Mouse (Mus musculus): Measurements from ENCODE around the gene Susd6. TPM values are rescaled to one million over a fixed set of nuclear protein-coding genes. Genes with fewer than 3 reads are reported as not detected.
A peak's percentile ranks its signal among the peaks of the same experiment; 100 is the strongest.

Susd6 gene
- polyA plus RNA-seq (2015; fragmentation: Nextera tagmentation; extraction: Ambion mirVana) = 17.1 and 19.5 TPM in 2 replicates

DNA sequence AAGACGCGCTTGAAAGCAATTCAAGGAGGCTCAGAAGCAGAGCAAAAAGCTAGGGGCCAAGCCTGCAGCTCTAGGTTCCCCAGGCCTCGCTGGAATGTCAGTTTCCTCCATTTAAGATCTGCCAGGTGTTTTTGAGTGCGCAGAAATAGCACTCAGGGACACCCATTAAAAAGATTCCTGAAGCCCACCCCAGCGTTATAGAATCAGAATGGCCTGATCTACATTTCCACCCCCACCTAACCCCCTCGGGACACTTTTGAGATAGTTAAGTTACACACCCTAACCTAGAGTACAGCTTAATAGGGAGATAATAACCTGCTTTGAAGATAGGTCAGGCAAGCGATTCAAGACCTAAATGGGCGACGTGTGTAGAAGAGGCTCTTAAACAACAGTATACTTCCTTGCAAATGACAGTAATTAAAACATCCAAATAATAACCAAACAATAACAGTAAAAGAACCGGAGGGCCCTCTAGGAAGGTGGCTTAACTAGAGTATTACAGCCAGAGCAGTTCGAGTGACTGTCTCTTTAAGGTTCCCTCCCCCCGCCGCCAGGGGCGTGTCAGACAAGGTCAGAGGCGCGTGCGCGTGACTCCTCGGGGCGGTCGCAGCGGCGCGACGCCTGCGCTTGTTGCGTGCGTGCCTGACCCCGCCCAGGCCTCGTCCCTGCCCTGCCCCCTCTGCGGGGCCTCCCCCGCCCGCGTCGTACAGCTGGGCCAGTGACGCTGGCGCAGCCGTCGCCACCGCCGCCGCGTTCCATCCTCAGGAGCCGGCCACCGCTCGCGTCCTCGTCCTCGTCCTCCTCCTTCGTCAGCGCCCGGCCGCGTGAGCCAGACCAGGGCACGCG is at the start of gene Susd6:
TSS of gene Susd6 (plus strand) at position 662 of the 846 bp plus-strand sequence.
- Histone ChIP-seq H3K36me3 (ENCODE audit: insufficient read depth, low read length) (no peaks in the 10 kb centered on the region), H3K4me3 (ENCODE audit: low read length) (peak within 1 kb of the TSS; percentile 95), H3K9ac (replicated peaks; ENCODE audit: low read length) (peak within 1 kb of the TSS; percentile 91), H3K4me2 (replicated peaks; ENCODE audit: low read depth, low read length) (peak within 1 kb of the TSS; percentile 63), H3K9me3 (ENCODE audit: low read length) (no peaks in the 10 kb centered on the region), H3K27ac (ENCODE audit: low read length) (peak within 1 kb of the TSS; percentile 92), H3K4me1 (ENCODE audit: insufficient read depth, low read length) (peaks cover 19% of the 10 kb centered on the region), H3K27me3 (ENCODE audit: insufficient read depth, low read length) (no peaks in the 10 kb centered on the region)
- ATAC-seq (ENCODE audit: low FRiP score, low TSS enrichment) = peak; percentile 97
- WGBS = 3% methylated on average over 49 of the region's 56 CpGs

- no peak for ATAC-seq (ENCODE audit: low FRiP score, low TSS enrichment)
- no peaks in the 10 kb centered on the region for H3K9me3 ChIP-seq (ENCODE audit: low read length)
These were observed 45.7 kb upstream of the Susd6 start for GRCm38 (mm10) chr12:80744614-80745013.

DNA sequence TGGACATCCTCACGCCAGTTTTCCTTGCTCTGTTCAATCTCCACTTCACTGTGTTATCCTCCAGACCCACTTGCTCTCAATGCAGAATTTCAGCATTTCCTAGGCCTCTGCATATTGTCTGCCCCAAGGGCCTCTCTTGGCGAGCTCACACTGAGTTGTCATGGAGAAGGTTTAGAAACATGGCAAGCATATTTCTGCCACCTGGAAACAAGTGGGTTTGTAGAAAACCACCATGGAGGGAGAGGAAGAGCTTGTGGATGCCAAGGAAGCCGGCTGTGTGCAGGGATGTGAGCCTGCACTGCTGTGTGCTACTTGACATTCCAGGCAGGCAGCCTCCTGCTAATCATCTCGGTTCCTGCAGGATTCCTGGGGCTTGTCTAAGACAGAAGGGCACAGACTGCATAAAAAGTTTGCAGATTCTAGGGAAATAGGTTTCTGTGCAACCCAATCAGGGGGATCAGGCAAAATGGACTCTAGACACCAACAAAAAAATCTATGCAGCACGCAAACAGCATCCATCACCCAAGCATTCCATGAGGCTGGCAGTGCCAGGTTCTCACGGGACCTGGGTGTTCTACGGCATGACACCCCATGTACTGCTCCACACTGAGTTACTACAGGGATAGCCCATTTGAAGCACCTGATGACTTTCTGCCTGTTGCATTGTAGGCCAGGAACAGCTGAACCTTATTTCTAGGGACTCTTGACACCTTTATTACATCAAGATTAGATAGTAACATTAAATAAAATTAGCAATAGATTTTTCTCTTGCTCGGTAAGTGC is 44.1 kb upstream of the Susd6 start:
- H3K27ac ChIP-seq (ENCODE audit: low read length) = no peak overlapping the region
- WGBS = 61% methylated on average over 8 of the region's 8 CpGs
- no peaks in the 10 kb centered on the region for H3K36me3 ChIP-seq (ENCODE audit: insufficient read depth, low read length)
- H3K9ac ChIP-seq (replicated peaks; ENCODE audit: low read length) = no peak overlapping the region
- H3K9me3 ChIP-seq (ENCODE audit: low read length) = no peaks in the 10 kb centered on the region
- no peak overlapping the region for H3K4me3 ChIP-seq (ENCODE audit: low read length)
- no peaks in the 10 kb centered on the region for H3K4me1 ChIP-seq (ENCODE audit: insufficient read depth, low read length)
- ATAC-seq (ENCODE audit: low FRiP score, low TSS enrichment) = no peak
- no peak overlapping the region for H3K4me2 ChIP-seq (replicated peaks; ENCODE audit: low read depth, low read length)
- H3K27me3 ChIP-seq (ENCODE audit: insufficient read depth, low read length) = peaks cover 6% of the 10 kb centered on the region; the same call in 1 of the 2 replicates

More at GRCm38 (mm10) chr12:80744614-80745013, 45.7 kb upstream of the Susd6 start:
- H3K9ac ChIP-seq (replicated peaks; ENCODE audit: low read length) = no peak overlapping the region
- no peaks in the 10 kb centered on the region for H3K4me1 ChIP-seq (ENCODE audit: insufficient read depth, low read length)
- no peak overlapping the region for H3K4me2 ChIP-seq (replicated peaks; ENCODE audit: low read depth, low read length)
- H3K27me3 ChIP-seq (ENCODE audit: insufficient read depth, low read length) = peaks cover 6% of the 10 kb centered on the region; the same call in 1 of the 2 replicates
- no peak overlapping the region for H3K27ac ChIP-seq (ENCODE audit: low read length)
- H3K4me3 ChIP-seq (ENCODE audit: low read length) = no peak overlapping the region
- no peaks in the 10 kb centered on the region for H3K36me3 ChIP-seq (ENCODE audit: insufficient read depth, low read length)
- WGBS = 89% methylated on average over 1 of the region's 1 CpGs

DNA sequence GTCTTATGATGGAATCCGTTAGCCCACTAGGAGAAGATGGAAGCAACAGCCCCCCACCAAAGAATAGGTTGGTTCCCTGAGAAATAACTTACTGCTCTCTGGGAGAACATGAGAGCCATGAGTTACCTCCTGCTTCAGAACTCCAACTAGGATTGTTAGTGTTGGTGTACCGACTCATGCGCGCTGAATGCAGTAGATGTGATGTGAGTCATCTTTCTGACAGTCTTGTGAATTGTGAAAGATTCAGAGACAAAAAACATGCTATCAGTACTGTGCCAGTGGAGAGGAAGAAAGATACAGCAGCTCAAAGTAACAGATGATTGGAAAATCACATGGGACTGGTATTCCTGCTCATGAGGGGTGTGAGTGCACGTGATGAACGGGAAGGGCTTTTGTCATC is 38.8 kb upstream of the Susd6 start:
- peaks cover 11% of the 10 kb centered on the region for H3K27me3 ChIP-seq (ENCODE audit: insufficient read depth, low read length)
- no peak overlapping the region for H3K4me2 ChIP-seq (replicated peaks; ENCODE audit: low read depth, low read length)
- H3K9ac ChIP-seq (replicated peaks; ENCODE audit: low read length) = no peak overlapping the region
- no peaks in the 10 kb centered on the region for H3K4me1 ChIP-seq (ENCODE audit: insufficient read depth, low read length)
- no peaks in the 10 kb centered on the region for H3K9me3 ChIP-seq (ENCODE audit: low read length)
- no peak overlapping the region for H3K27ac ChIP-seq (ENCODE audit: low read length)
- H3K4me3 ChIP-seq (ENCODE audit: low read length) = no peak overlapping the region
- H3K36me3 ChIP-seq (ENCODE audit: insufficient read depth, low read length) = no peaks in the 10 kb centered on the region
- WGBS = 90% methylated on average over 6 of the region's 6 CpGs
- no peak for ATAC-seq (ENCODE audit: low FRiP score, low TSS enrichment)

DNA sequence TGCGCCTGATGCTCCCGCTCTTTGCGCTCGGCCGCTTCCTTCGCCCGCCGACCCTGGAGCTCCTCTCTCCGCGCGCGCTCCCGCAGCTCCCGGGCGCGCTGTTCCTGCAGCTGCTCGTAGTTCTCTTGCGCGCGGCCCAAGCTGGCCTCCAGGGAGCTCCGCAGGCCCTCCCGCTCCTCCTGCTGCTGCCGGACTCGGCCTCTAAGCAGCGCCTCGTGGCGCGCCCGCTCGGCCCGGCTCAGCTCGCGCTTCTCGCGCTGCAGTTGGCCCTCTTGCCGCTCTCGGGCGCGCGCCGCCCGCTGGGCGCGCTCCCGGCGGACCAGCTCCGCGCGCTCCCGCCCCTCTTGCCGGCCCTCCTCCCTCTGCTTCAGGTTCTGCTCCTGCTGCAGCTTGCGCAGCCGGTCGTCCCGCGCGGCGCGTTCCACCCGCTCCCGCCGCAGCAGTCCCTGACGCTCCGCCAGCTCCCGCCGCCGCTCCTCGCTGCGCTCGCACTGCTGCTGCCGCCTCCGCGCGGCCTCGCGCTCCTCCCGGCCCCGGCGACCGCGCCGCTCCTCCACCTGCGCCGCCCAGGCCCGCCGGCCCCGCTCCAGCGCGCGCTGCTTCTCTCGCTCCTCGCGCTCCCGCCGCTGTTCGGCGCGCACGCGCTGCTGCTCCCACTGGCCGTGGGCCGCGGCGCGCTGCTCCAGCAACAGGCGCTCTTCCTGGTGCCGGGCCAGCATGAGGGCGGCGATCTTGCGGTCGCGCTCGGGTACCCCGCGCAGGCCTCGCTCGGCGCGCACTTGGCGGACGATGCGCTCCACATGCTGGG is 32.4 kb upstream of the Susd6 start:
- H3K4me1 ChIP-seq (ENCODE audit: insufficient read depth, low read length) = peaks cover 30% of the 10 kb centered on the region
- H3K36me3 ChIP-seq (ENCODE audit: insufficient read depth, low read length) = no peaks in the 10 kb centered on the region
- peaks cover 62% of the 10 kb centered on the region for H3K27me3 ChIP-seq (ENCODE audit: insufficient read depth, low read length)
- peak overlapping the region; percentile 63 for H3K9ac ChIP-seq (replicated peaks; ENCODE audit: low read length)
- WGBS = under 1% methylated on average over 102 of the region's 122 CpGs
- peak; percentile 88 for ATAC-seq (ENCODE audit: low FRiP score, low TSS enrichment)
- peak overlapping the region; percentile 98 for H3K4me2 ChIP-seq (replicated peaks; ENCODE audit: low read depth, low read length)
- peak overlapping the region; percentile 60 for H3K4me3 ChIP-seq (ENCODE audit: low read length)
- H3K9me3 ChIP-seq (ENCODE audit: low read length) = no peaks in the 10 kb centered on the region
- no peak overlapping the region; the same call in 1 of the 2 replicates for H3K27ac ChIP-seq (ENCODE audit: low read length)

DNA sequence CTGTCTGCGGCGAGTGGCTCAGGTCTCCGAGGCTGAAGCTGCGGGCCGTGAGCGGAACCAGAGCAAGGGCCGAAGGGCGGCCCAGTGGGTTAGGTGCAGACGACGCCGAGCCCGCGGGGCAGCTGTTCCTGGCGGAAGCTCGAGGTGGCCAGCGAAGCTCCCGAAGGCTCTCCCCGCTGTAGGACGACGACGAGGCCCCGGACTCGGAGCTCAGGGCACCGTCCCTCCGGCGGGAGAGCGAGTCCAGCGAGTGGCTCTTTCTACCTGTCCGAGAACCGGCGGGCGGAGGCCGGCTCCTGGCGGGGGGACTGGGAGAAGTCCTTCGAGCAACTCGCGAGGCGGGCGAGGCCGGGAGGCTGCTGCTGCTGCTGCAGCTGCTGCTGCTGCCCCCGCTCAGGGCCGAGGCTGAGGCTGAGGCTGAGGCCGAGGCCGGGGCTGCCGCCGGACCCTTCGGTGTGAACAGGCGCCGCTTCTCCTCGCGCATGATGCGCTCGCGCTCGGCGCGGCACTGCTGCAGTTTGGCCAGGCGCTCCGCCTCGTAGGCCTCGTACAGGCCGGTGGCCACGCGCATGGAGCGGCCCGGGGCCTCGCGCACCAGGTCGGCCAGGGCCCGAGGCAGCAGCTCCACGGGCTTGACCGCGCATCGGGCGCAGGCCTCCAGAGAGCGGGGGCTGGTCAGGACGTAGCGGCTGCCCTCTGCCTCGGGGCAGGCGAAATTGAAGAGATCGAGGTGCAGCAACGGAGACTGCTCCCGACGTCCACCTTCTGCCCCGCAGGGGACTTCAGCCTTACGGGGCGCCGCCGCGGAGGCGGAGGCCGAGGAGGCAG is 31.5 kb upstream of the Susd6 start:
- Histone ChIP-seq H3K4me2 (replicated peaks; ENCODE audit: low read depth, low read length) (peak overlapping the region; percentile 98), H3K27me3 (ENCODE audit: insufficient read depth, low read length) (peaks cover 62% of the 10 kb centered on the region), H3K36me3 (ENCODE audit: insufficient read depth, low read length) (no peaks in the 10 kb centered on the region), H3K27ac (ENCODE audit: low read length) (no peak overlapping the region), H3K4me1 (ENCODE audit: insufficient read depth, low read length) (peaks cover 30% of the 10 kb centered on the region), H3K4me3 (ENCODE audit: low read length) (peak overlapping the region; percentile 60), H3K9ac (replicated peaks; ENCODE audit: low read length) (peak overlapping the region; percentile 63), H3K9me3 (ENCODE audit: low read length) (no peaks in the 10 kb centered on the region)
- peak; percentile 22 for ATAC-seq (ENCODE audit: low FRiP score, low TSS enrichment)
- 1% methylated on average over 84 of the region's 92 CpGs for WGBS

DNA sequence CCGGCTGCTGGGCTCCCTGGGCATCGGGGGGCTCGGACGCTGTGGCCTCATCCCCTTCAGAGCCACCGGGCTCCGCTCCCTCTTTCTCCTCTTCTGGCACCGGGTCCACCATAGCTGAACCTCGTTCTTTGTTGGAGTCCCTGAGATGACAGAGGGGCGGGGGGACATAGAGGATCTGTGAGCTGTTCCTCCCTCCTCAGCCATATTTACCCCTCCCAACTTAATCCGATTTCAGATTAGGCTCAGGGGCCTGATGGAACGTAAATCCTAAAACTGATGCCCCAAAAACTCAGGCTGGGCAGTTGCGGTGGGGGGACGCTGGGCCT is 31.0 kb upstream of the Susd6 start:
- peak overlapping the region; percentile 63 for H3K9ac ChIP-seq (replicated peaks; ENCODE audit: low read length)
- peak overlapping the region; percentile 98 for H3K4me2 ChIP-seq (replicated peaks; ENCODE audit: low read depth, low read length)
- no peaks in the 10 kb centered on the region for H3K36me3 ChIP-seq (ENCODE audit: insufficient read depth, low read length)
- peaks cover 62% of the 10 kb centered on the region for H3K27me3 ChIP-seq (ENCODE audit: insufficient read depth, low read length)
- H3K4me1 ChIP-seq (ENCODE audit: insufficient read depth, low read length) = peaks cover 30% of the 10 kb centered on the region
- no peak for ATAC-seq (ENCODE audit: low FRiP score, low TSS enrichment)
- 9% methylated on average over 12 of the region's 13 CpGs for WGBS
- no peaks in the 10 kb centered on the region for H3K9me3 ChIP-seq (ENCODE audit: low read length)
- H3K4me3 ChIP-seq (ENCODE audit: low read length) = peak overlapping the region; percentile 60
- no peak overlapping the region for H3K27ac ChIP-seq (ENCODE audit: low read length)

DNA sequence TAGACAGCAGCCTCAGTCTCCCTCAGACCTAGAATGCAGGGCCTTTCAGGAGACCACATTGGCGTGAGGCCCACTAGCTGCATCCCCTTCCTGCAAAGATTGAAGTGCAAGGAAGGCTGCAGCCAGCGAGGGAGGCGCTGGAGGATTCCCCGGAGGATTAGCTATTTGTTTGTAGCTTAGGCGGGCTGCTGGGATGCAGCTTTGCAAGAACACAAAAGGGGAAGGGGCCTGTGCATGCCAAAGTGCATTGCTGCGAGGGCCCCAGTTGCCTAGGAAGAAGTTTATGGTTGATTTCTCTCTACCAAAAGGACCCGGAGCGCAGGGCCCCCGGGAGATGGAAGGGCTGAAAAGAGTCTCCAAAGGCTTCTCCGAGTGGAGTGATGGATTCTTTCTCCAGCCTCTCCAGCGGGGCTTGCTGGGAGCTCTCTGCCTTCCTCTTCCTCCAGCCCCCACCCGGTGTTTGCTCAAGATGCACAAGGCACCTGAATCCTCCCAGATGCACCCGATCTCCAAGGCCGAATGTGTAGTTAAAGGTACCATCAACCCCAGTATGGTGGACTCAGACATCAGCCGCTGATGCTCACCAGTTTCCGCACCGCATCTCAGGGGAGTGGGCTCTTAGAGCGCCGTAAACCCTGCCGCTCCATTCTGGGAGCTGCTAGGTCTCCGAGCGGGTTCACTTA is 30.5 kb upstream of the Susd6 start:
- Histone ChIP-seq H3K9me3 (ENCODE audit: low read length) (no peaks in the 10 kb centered on the region), H3K4me1 (ENCODE audit: insufficient read depth, low read length) (peaks cover 30% of the 10 kb centered on the region), H3K9ac (replicated peaks; ENCODE audit: low read length) (0 out of 2 replicates have a peak overlapping the region, but pooled peaks have one; percentile 41), H3K36me3 (ENCODE audit: insufficient read depth, low read length) (no peaks in the 10 kb centered on the region), H3K4me3 (ENCODE audit: low read length) (peak overlapping the region; percentile 60), H3K27me3 (ENCODE audit: insufficient read depth, low read length) (peaks cover 62% of the 10 kb centered on the region), H3K4me2 (replicated peaks; ENCODE audit: low read depth, low read length) (peak overlapping the region; percentile 69), H3K27ac (ENCODE audit: low read length) (no peak overlapping the region)
- ATAC-seq (ENCODE audit: low FRiP score, low TSS enrichment) = no peak
- WGBS = 3% methylated on average over 22 of the region's 22 CpGs

Measured in kidney, embryonic 16.5 days (tissue).